Mouse (Mus musculus) liver, embryonic 11.5 days (tissue): ENCODE results near the gene Hoxc12. TPM values are rescaled to one million over a fixed set of nuclear protein-coding genes. Genes with fewer than 3 reads are reported as not detected.

Experiments
- ATAC-seq: fragments of 200-750 bp; cut with Nextera tagmentation; replicated peaks from 2 replicates; pipeline ENCODE4 v1.8.0; 2017; ENCODE audit warnings: moderate number of reproducible peaks, mild to moderate bottlenecking, moderate TSS enrichment, moderate library complexity; ENCODE audit not compliant: low FRiP score
- DNase-seq: peaks from one replicate; pipeline ENCODE4 v3.0.0-alpha.2; 2017; ENCODE audit warnings: low spot score
- H3K27ac ChIP-seq: fragments of 300-500 bp; sonication (generic); 2 replicates; pipeline ENCODE4 v1.5.1; 2014; ENCODE audit warnings: mild to moderate bottlenecking, low read depth, low read length, control low read depth
- H3K27me3 ChIP-seq: fragments of 300-500 bp; sonication (generic); replicated peaks from 2 replicates; pipeline ENCODE4 v1.6.1; 2014; ENCODE audit warnings: low read length, mixed read lengths; ENCODE audit not compliant: control insufficient read depth, insufficient read depth
- H3K36me3 ChIP-seq: fragments of 300-500 bp; sonication (generic); 2 replicates; pipeline ENCODE4 v1.6.1; 2014; ENCODE audit warnings: mild to moderate bottlenecking, low read length, moderate library complexity, mixed read lengths; ENCODE audit not compliant: control insufficient read depth, insufficient read depth
- H3K4me1 ChIP-seq: fragments of 300-500 bp; sonication (generic); replicated peaks from 2 replicates; pipeline ENCODE4 v1.6.1; 2014; ENCODE audit warnings: low read length, mixed read lengths; ENCODE audit not compliant: control insufficient read depth, insufficient read depth
- H3K4me2 ChIP-seq: fragments of 300-500 bp; sonication (generic); 2 replicates; pipeline ENCODE4 v1.6.1; 2014; ENCODE audit warnings: mild to moderate bottlenecking, control low read depth, moderate library complexity
- H3K4me3 ChIP-seq: fragments of 300-500 bp; sonication (generic); 2 replicates; pipeline ENCODE4 v1.5.1; 2014; ENCODE audit warnings: low read depth, low read length, control low read depth
- H3K9ac ChIP-seq: fragments of 300-500 bp; sonication (generic); 2 replicates; pipeline ENCODE4 v1.6.1; 2014; ENCODE audit warnings: low read depth, low read length, control low read depth
- H3K9me3 ChIP-seq: fragments of 300-500 bp; sonication (generic); 2 replicates; pipeline ENCODE4 v1.6.1; 2016; ENCODE audit warnings: low read length, inconsistent platforms, mixed read lengths; ENCODE audit not compliant: control insufficient read depth
- whole genome bisulfite sequencing: fragments of 180-500 bp; shearing (Covaris S2); extraction: QIAGEN DNeasy Blood & Tissue Kit; methylation state at CpG from one replicate; pipeline ENCODE4 v1.1.7; 2014; 5-methylcytosine and 5-hydroxymethylcytosine counted together
- polyA plus RNA-seq: library from polyadenylated mRNA; unstranded; fragments of >200 nt; fragmentation: Nextera tagmentation; extraction: Ambion mirVana; gene quantifications from 2 replicates; pipeline ENCODE4 v1.2.1, GENCODE M21; 2014

Hoxc12 gene
- polyA plus RNA-seq, 1 experiment from 2014 or later, result not detected

DNA sequence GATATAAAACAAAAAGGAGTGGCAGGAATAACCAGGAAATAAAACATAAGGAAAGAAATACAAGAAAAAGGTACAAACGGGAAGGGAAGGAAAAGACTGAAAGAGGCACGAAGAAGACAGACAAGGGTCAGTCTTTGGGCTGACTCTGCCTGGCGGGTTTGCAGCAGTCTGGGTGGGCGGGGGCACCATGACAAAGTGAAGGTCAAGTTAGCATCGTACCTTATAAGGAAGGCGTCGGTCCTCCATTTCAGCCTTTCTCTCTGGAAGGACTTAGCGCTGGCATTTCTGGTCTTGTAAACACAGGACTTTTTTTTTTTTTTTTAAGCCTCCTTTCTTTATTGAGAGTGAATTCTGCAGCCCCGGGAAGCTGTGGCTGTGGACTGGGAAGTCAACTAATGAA lies 10.7 kb downstream of the Hoxc12 start:
- Histone ChIP-seq H3K4me3 (no peak overlapping the region), H3K27ac (no peak overlapping the region), H3K36me3 (no peaks in the 10 kb centered on the region), H3K4me2 (no peak overlapping the region), H3K9me3 (no peaks in the 10 kb centered on the region), H3K9ac (no peak overlapping the region), H3K4me1 (no peaks in the 10 kb centered on the region), H3K27me3 (peaks cover 98% of the 10 kb centered on the region)
- ATAC-seq (no peak), DNase-seq (no peak)
- 2% methylated on average over 9 of the region's 9 CpGs for WGBS

DNA sequence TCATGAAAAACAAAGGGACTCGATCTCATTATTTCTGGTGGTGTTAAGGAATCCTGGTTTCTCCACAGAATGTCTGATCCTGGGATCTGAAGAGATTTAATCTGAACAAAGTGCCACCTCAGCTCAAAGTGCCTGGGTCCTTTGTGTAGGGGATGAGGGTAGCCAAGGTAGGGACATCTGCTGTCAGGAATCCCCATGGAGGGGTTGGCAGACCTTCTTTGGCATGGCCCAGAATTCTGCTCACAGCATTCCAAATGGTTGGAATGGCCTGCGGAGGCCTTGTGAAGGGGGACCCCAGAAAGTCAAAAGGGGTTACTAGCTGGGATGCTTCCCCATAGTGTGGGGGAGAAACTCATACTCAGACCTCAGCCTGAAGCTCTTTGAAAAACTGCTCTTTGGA lies 12.3 kb downstream of the Hoxc12 start:
- H3K9ac ChIP-seq, result no peak overlapping the region
- no peak overlapping the region for H3K4me3 ChIP-seq
- peaks cover 98% of the 10 kb centered on the region for H3K27me3 ChIP-seq
- no peaks in the 10 kb centered on the region for H3K36me3 ChIP-seq
- no peak overlapping the region for H3K4me2 ChIP-seq
- no peak for ATAC-seq
- no peaks in the 10 kb centered on the region for H3K9me3 ChIP-seq
- no peak overlapping the region for H3K27ac ChIP-seq
- no peak for DNase-seq
- H3K4me1 ChIP-seq, result no peaks in the 10 kb centered on the region
- 19% methylated on average over 2 of the region's 2 CpGs for WGBS

DNA sequence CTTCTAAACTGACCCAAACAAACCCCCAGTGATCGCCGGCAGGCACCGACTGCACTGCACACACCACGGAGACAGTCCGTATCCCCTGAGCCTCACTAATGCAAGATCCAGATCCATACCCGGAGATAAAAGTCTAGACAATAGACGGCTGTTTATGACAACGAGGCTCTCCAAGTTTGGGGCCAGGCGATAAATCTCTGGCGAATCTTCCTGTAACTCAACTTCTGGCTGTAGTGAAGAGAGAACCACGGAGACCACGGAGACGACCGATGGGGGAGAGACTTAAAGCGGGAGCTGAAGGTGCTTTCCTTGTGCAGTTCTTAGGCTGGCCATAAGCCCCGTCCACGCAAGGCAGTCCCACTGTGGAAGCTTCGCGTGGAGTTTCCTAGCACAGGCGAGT lies 13.1 kb downstream of the Hoxc12 start:
- Histone ChIP-seq H3K9ac (no peak overlapping the region), H3K4me1 (no peaks in the 10 kb centered on the region), H3K4me3 (no peak overlapping the region), H3K9me3 (no peaks in the 10 kb centered on the region), H3K27me3 (peaks cover 100% of the 10 kb centered on the region), H3K27ac (no peak overlapping the region), H3K36me3 (no peaks in the 10 kb centered on the region), H3K4me2 (no peak overlapping the region)
- WGBS, result 4% methylated on average over 20 of the region's 20 CpGs
- no peak for DNase-seq
- no peak for ATAC-seq

DNA sequence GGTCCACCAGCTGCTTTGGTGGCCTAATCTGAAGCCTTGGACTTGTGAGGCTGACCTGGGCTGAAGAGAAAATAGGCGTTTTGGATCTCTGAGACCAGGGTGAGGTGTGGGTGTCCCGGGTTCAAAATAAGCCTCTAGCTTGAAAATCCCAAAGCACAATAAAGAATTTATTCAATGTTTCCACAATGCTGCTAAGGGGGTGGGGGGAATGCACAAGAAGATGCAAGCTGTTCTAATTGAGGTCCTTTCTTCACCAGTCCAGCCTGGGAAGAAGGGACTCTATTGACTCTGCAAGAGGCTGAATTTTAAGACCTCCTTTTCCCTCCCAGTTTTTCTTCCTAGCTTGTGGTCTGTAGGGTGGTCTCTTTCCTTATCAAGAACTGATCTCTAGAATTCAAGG lies 14.3 kb downstream of the Hoxc12 start:
- no peak overlapping the region for H3K9ac ChIP-seq

DNA sequence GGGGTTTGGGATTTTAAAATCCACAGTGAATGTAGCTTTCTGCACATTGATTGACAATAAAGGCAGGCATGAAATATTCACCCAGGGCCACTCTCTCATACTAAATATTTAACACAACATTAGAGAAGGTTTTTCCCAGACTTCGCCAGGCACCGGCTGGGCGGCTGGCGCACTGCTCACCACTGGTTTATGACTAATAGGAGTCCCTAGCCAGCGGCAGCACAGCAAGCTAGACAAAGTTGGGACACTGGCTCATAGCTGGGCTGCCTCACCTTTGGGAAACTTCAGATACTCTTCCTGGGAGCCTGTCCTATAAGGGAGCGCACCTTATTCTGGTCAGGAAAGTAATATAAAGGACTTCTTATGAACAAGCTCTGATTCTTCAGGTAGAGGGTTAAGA lies 17.0 kb downstream of the Hoxc12 start:
- no peak overlapping the region for H3K4me3 ChIP-seq
- no peak overlapping the region for H3K9ac ChIP-seq
- H3K27me3 ChIP-seq, result peaks cover 100% of the 10 kb centered on the region
- no peak for DNase-seq
- no peak for ATAC-seq
- no peaks in the 10 kb centered on the region for H3K4me1 ChIP-seq
- no peak overlapping the region for H3K27ac ChIP-seq
- no peaks in the 10 kb centered on the region for H3K36me3 ChIP-seq
- H3K9me3 ChIP-seq, result no peaks in the 10 kb centered on the region
- no peak overlapping the region for H3K4me2 ChIP-seq
- WGBS, result 7% methylated on average over 6 of the region's 6 CpGs

More for the DNA sequence above, 14.3 kb downstream of the Hoxc12 start:
- Histone ChIP-seq H3K27me3 (peaks cover 100% of the 10 kb centered on the region), H3K4me3 (no peak overlapping the region), H3K36me3 (no peaks in the 10 kb centered on the region), H3K27ac (no peak overlapping the region), H3K9me3 (no peaks in the 10 kb centered on the region), H3K4me2 (no peak overlapping the region), H3K4me1 (no peaks in the 10 kb centered on the region)
- 15% methylated on average over 2 of the region's 2 CpGs for WGBS
- ATAC-seq, result no peak
- no peak for DNase-seq

DNA sequence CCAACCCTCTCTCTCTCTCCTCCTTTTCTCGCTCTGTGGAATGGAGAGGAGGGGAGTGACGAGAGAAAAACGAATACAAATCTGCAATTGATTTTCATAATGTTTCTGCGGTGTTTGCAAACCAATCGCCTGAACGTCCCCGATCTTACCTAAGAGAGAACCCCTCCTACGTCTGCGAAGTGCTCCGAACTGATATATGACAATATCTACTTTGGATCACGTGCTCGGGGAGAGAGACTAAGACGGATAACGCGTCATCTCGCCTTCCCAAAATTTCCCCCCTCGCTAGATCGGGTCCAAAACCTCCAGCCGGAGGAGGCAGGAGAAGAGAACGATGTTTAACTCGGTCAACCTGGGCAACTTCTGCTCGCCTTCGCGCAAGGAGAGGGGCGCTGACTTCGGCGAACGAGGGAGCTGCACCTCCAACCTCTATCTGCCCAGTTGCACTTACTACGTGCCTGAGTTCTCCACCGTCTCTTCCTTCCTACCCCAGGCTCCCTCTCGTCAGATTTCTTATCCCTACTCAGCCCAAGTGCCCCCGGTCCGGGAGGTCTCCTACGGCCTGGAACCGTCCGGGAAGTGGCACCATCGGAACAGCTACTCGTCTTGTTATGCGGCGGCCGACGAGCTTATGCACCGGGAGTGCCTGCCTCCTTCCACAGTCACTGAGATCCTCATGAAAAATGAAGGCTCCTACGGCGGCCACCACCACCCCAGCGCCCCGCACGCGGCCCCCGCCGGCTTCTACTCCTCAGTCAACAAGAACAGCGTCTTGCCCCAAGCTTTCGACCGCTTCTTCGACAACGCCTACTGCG lies 17.8 kb downstream of the Hoxc12 start, which contains the start of gene Hoxc11:
Hoxc11 (plus strand) TSS at position 236 of the 815 bp plus-strand sequence.
- Histone ChIP-seq H3K4me1 (no peaks in the 10 kb centered on the region), H3K36me3 (no peaks in the 10 kb centered on the region), H3K4me3 (no peak within 1 kb of the TSS), H3K27ac (no peak within 1 kb of the TSS), H3K27me3 (peaks cover 99% of the 10 kb centered on the region), H3K4me2 (no peak within 1 kb of the TSS), H3K9me3 (no peaks in the 10 kb centered on the region), H3K9ac (no peak within 1 kb of the TSS)
- 2% methylated on average over 57 of the region's 57 CpGs for WGBS
- ATAC-seq (no peak), DNase-seq (no peak)

DNA sequence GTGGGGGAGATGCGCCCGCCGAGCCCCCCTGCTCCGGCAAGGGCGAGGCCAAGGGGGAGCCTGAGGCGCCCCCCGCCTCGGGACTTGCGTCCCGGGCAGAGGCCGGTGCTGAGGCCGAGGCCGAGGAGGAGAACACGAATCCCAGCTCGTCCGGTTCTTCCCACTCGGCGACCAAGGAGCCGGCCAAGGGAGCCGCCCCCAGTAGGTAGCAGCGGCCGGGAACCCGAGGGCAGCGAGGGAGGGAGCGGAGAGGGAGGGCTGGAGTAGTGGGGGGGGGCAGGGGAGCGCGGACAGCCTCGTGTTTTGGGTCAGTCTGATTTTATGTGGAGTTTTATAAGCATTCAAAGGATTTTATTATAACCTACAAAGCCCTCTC lies 18.4 kb downstream of the Hoxc12 start:
- DNase-seq, result no peak
- H3K4me2 ChIP-seq, result no peak overlapping the region
- H3K4me1 ChIP-seq, result no peaks in the 10 kb centered on the region
- ATAC-seq, result no peak
- H3K27ac ChIP-seq, result no peak overlapping the region
- WGBS, result 1% methylated on average over 28 of the region's 28 CpGs
- H3K9ac ChIP-seq, result no peak overlapping the region
- H3K4me3 ChIP-seq, result no peak overlapping the region
- H3K36me3 ChIP-seq, result no peaks in the 10 kb centered on the region
- H3K27me3 ChIP-seq, result peaks cover 99% of the 10 kb centered on the region
- no peaks in the 10 kb centered on the region for H3K9me3 ChIP-seq

DNA sequence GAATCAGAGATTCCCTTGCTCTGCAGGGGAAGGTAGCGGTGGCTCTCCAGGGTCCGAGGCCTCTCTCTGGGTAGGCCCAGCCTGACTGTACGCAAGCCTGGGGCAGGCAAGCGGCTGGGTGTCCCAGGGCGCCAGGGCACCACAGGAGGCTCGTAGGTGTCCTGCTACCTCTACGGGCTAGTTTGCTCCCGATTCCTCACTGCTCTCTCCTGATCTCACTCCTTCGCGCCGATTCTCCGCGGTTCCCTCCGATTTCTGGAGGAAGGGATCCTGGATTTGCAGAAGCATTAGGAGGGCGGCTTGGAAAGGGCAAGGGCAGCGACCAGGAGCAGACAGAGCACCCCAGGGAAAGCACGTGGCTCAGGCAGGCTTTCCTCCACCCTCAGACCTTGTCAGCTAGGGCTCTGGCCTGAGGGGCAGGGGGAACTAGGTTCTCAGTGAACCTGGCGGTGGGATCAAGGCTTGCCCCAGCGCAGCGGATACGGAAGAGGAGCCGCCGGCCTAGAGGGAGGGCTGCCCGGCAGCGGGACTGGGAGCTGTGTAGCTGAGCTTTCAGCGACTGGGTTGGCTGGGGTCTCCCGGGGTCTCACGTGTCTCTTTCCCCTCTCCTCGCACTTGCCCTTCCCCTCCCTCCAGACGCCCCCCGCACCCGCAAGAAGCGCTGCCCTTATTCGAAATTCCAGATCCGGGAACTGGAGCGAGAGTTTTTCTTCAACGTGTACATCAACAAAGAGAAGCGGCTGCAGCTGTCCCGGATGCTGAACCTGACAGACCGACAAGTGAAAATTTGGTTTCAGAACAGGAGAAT lies 19.5 kb downstream of the Hoxc12 start:
- Histone ChIP-seq H3K4me3 (no peak overlapping the region), H3K9ac (no peak overlapping the region)
- 1% methylated on average over 40 of the region's 40 CpGs for WGBS

More for the DNA sequence above, 19.5 kb downstream of the Hoxc12 start:
- ATAC-seq (no peak), DNase-seq (no peak)
- H3K27ac ChIP-seq, result no peak overlapping the region
- peaks cover 99% of the 10 kb centered on the region for H3K27me3 ChIP-seq
- H3K9me3 ChIP-seq, result no peaks in the 10 kb centered on the region
- no peak overlapping the region for H3K4me2 ChIP-seq
- no peaks in the 10 kb centered on the region for H3K36me3 ChIP-seq
- no peaks in the 10 kb centered on the region for H3K4me1 ChIP-seq
